Mouse (Mus musculus) telencephalon, adult 2 months (tissue): ENCODE measurements at regions not wholly inside any gene's neighbourhood (a gene's known extent, or its start where the extent isn't known, plus 50 kb on each side); places are given as distances from the start of the nearest gene placed in this dataset.

Source experiments
- DNase-seq: peaks from one replicate; pipeline ENCODE4 v3.0.0-alpha.2; 2011; ENCODE audit warnings: low read depth, low spot score

DNA sequence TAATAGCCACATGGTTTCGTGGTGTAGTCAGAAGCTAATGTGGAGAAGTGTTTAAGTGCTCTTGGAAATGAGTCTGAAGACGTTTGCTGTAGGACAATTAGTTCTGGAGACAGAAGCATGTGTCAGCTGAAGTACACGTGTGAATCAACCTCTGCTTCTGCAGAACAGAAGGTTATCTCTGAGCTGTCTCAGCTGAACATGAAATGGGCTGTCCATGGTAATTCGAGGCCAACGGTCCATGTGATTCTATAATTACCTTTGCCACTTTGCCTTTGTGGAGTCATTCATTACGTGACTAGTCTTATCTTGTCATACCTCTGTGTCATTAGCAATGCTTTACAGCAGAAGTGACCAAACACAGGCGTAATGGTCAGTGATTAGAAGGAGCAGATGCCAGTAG lies 295.6 kb upstream of the Veph1 start:
- no peak for DNase-seq

GRCm38 (mm10) chr3:66590775-66591174 lies 294.1 kb upstream of the Veph1 start:
- DNase-seq = no peak

DNA sequence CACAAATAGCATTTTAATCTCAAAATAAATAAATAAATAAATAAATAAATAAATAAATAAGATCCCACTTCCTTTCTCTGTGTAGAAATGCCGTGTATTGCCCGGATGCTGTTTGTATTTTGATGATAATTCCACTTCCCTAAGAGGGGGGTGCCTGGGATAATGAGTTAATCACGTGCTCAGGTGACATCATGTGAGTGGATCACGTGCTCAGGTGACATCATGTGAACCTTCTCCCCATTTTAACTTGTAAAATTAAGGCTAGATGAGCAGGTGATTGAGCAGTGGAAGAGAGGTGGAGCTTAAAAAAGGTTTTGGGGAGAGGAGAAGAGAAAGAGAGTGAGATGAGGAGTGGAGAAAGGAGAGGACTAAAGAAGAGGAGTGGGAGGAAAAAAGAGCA lies 292.8 kb upstream of the Veph1 start:
- no peak for DNase-seq

DNA sequence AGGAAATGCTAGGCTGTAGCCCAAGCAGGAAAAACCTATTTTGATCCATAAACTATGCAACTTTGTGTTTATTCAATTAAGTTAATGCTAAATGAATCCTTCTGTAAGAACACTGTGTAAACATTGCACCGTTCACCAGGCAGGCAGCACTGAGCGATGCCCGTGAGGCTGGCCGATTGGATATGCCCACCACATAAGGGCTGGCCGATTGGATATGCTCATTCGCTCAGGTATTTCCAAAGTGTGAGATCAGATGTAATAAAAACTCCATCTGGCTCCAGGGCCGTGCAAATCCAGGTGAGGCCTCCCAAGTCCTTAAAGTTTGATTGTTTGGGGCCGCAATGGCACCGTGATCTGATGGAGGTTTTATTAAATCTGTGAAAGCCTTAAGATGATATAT lies 288.2 kb upstream of the Veph1 start:
- no peak for DNase-seq

- no peak for DNase-seq
These were observed 287.5 kb upstream of the Veph1 start for GRCm38 (mm10) chr3:66584101-66584500.

- no peak for DNase-seq
These were observed 280.0 kb upstream of the Veph1 start for GRCm38 (mm10) chr3:66576659-66577058.

GRCm38 (mm10) chr3:66574321-66574720 lies 277.7 kb upstream of the Veph1 start:
- no peak for DNase-seq

- DNase-seq = no peak
These were observed 276.4 kb upstream of the Veph1 start for GRCm38 (mm10) chr3:66572887-66573519.

GRCm38 (mm10) chr3:66570342-66570741 lies 273.7 kb upstream of the Veph1 start:
- no peak for DNase-seq

- no peak for DNase-seq
These were observed 267.9 kb upstream of the Veph1 start for GRCm38 (mm10) chr3:66564268-66565245.

GRCm38 (mm10) chr3:66563329-66563728 lies 266.7 kb upstream of the Veph1 start:
- no peak for DNase-seq

GRCm38 (mm10) chr3:66555538-66555937 lies 258.9 kb upstream of the Veph1 start:
- no peak for DNase-seq

GRCm38 (mm10) chr3:66550920-66551319 lies 254.3 kb upstream of the Veph1 start:
- no peak for DNase-seq

DNA sequence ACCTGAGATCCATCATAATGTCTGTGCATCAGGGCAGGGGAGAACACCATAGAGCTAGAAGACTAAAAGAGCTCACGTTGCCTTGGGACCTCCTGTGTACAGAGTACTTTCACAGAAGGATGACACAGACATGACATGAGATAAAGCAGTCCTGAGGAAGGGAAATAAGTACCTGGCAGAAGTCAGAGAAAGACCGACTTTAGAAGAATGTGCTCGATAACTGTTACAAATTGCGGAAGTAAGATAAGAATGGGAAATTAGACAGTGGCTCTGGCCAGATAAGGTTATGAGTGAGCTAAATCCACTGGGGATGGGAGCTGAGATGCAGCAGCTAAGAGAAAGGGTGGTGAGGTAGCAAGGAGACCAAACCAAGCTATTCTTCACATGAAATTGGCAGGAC lies 249.9 kb upstream of the Veph1 start:
- DNase-seq = no peak

- DNase-seq = no peak
These were observed 247.7 kb upstream of the Veph1 start for GRCm38 (mm10) chr3:66544139-66544933.

DNA sequence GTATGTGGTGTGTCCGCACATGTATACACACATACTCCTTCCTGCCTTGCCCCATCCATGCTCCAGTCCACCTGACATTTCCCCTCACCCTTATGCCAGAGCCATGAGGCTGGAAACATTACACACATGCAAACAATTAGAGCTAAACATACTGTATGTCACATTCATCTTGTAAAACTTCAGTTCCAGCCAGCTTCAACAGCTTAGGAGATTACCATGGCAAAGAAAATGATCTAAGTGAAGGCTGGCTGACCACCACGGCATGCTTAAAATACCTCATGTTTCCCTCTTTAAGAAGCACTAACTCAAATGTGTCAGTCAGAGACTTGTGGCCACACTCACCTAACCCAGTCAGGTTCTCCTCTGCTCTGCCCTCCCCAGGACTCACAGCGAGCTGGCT lies 246.2 kb upstream of the Veph1 start:
- no peak for DNase-seq

DNA sequence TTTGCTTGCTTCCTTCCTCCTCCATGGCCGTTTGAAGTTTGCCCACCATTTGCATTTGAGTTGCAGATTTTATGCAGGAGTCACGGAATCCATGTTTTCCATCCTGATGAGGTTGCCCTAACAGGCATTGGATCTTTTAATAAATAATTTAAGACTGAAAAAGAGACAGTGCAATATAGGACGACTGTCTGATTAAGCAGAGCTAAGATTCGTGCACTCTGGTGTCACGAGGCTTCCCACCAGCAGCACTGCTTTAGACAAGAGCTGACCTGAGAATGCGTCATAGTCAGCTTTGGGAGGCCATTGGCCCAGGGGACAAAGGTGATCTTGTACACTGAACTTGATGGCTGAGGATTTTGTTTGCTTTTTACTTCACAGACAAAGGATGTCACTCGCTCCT lies 241.3 kb upstream of the Veph1 start:
- DNase-seq = no peak

DNA sequence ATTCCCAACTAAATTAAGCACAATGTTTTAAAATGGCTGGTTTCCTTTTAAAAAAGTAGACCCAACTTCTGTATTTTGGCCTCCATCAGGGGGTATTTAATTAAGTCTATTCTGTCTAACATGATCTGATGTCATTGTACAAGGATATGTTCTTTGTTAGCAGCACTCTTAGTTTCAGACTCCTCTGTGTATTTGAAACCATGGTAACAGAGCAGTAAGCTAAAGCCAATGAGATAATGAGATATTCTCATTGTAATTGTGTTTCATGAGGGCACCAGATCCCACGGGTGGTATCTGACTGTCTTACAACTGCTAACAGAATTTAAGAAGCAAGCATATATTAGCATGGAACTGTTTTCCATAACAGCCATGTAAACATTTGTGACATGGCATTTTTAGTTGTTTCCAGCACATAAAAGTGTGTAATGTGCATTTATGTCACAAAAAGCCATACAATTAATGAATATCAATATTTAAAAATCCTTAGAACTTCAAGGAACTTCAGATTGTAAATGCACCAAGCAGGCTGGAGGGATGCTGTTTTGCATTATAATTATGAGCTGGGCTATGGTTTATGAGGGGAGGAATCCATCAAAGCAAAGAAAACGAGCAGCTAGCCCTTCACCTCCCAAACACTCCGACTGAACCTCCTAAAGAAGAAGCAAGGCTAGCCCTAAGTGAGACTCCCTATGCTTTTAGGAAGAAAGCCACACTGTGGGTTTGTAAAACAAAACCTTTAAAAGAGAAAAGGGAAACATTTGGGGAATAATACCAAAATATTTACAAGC lies 240.7 kb upstream of the Veph1 start:
- DNase-seq = no peak

GRCm38 (mm10) chr3:66536673-66537072 lies 240.0 kb upstream of the Veph1 start:
- DNase-seq = no peak

DNA sequence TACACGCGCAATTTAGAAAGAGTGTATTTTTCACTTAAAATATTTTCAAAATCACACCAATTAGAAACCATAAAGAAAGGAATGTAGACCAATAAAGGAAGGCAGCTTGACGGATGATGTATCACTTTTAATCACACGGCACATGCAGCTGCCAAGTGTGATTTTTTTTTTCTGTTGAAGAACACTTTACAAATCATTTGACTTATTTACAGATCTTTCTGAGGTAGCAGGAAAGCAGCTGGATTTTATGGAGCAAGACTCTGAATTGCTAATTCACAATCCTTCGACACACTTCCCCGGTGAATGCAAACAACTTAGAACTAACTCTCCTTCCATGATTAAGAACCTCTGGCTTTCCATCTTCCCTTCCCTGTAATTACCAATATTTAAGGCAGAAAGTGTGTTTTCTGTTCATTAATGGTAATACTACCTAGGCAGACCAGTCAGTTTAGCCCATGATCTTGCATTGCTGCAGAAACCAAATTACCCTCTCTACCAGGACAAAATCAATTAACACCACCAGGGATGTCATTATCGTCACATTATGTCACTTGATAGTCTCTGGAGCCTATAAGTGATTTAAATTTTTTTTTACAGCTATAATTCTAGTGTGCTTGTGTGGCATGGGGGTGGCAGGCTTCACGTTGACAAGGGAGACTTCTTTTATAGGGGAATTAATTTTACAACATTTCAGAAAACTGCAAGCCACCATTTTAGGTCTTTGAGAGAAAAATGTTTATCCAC lies 239.3 kb upstream of the Veph1 start:
- no peak for DNase-seq

DNA sequence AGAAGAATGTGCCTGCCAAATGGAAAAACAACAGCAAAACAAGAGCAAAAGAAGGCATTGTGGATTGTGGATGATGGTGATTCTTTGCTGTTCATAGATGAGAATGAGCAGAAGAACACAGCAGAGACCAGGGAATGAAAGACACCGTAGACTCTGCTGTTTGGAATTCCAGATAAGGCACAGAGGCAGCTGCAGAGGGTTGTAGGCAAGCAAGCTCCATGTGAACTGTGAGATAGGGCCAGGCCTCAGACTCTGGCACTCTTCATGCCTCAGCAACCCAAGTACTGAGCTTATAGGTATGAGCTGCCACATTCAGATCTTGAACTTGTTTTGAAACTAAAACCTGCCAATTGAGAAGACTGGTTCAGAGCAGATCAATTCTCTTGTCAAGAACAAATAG lies 223.3 kb upstream of the Veph1 start:
- no peak for DNase-seq
